Mouse (Mus musculus) testis, adult 2 months (tissue): Measurements from ENCODE around the gene Pnmal1.

ENCODE experiments used
- CTCF ChIP-seq: fragments of 200-500 bp; IDR thresholded peaks from 2 replicates; pipeline ENCODE4 v1.5.1; 2012; ENCODE audit warnings: low read depth, mild to moderate bottlenecking, inconsistent platforms, low read length, moderate library complexity; ENCODE audit not compliant: control insufficient read depth, insufficient read depth, insufficient replicate concordance
- POLR2A ChIP-seq: fragments of 200-500 bp; IDR thresholded peaks from 2 replicates; pipeline ENCODE4 v1.6.1; 2012; ENCODE audit warnings: low read depth, mild to moderate bottlenecking, inconsistent platforms, low read length, moderate library complexity; ENCODE audit not compliant: control insufficient read depth

DNA sequence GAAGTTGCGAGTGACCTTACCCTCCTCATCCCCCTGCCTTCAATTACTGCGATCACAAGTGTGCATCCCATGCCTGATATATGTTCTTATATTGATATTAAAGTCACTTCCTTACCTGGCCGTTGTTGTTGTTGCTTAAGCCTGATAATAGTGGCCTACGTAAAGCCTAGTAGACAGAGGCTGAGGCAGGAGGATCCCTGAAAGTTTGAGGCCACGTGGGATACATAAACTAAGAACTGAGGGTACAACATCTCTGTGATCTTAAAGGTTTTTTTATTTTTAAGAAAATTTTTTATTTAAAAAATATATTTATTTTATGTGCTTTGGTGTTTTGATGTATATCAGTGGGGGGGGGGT, 33.0 kb downstream of the Pnmal1 start, which contains the start of gene Ccdc8:
- TF ChIP-seq CTCF (no peak), POLR2A (no peak)
